Mouse (Mus musculus) lung, postnatal 0 days (tissue): Measurements from ENCODE around the gene Borcs8. TPM values are rescaled to one million over a fixed set of nuclear protein-coding genes. Genes with fewer than 3 reads are reported as not detected.

Source experiments
- ATAC-seq: fragments of 200-750 bp; cut with Nextera tagmentation; 2 replicates; pipeline ENCODE4 v1.8.0; 2017; ENCODE audit warnings: moderate library complexity
- DNase-seq: peaks from one replicate; pipeline ENCODE4 v3.0.0-alpha.2; 2016; ENCODE audit warnings: low spot score
- H3K27ac ChIP-seq: fragments of 300-500 bp; sonication (generic); 2 replicates; pipeline ENCODE4 v1.5.1; 2014; ENCODE audit warnings: antibody characterized with exemption, mild to moderate bottlenecking, low read length, mixed read lengths
- H3K27me3 ChIP-seq: fragments of 300-500 bp; sonication (generic); replicated peaks from 2 replicates; pipeline ENCODE4 v1.6.1; 2014; ENCODE audit warnings: low read length, mixed read lengths; ENCODE audit not compliant: insufficient read depth
- H3K36me3 ChIP-seq: fragments of 300-500 bp; sonication (generic); 2 replicates; pipeline ENCODE4 v1.6.1; 2014; ENCODE audit warnings: low read length, mixed read lengths; ENCODE audit not compliant: insufficient read depth
- H3K4me1 ChIP-seq: fragments of 300-500 bp; sonication (generic); 2 replicates; pipeline ENCODE4 v1.6.1; 2014; ENCODE audit warnings: antibody characterized with exemption, low read depth, low read length, mixed read lengths; ENCODE audit not compliant: insufficient read depth
- H3K4me2 ChIP-seq: fragments of 300-500 bp; sonication (generic); replicated peaks from 2 replicates; pipeline ENCODE4 v1.6.1; 2014; ENCODE audit warnings: low read depth, mild to moderate bottlenecking, low read length, moderate library complexity, mixed read lengths
- H3K4me3 ChIP-seq: fragments of 300-500 bp; sonication (generic); 2 replicates; pipeline ENCODE4 v1.5.1; 2014; ENCODE audit warnings: low read depth, low read length
- H3K9ac ChIP-seq: fragments of 300-500 bp; sonication (generic); replicated peaks from 2 replicates; pipeline ENCODE4 v1.6.1; 2014; ENCODE audit warnings: low read depth, mild to moderate bottlenecking
- H3K9me3 ChIP-seq: fragments of 300-500 bp; sonication (generic); 2 replicates; pipeline ENCODE4 v1.6.1; 2016; ENCODE audit warnings: low read length, mixed read lengths
- CTCF ChIP-seq: IDR thresholded peaks from 2 replicates; pipeline ENCODE4 v1.5.1; 2016; ENCODE audit warnings: antibody characterized with exemption, mild to moderate bottlenecking
- EP300 ChIP-seq: IDR thresholded peaks from 2 replicates; pipeline ENCODE4 v1.6.1; 2016; ENCODE audit warnings: antibody characterized with exemption, mild to moderate bottlenecking, control low read depth
- WGBS: fragments of 180-500 bp; shearing (Covaris S2); extraction: QIAGEN DNeasy Blood & Tissue Kit; methylation state at CpG from one replicate; pipeline ENCODE4 v1.1.7; 2014; 5-methylcytosine and 5-hydroxymethylcytosine counted together
- polyA plus RNA-seq: library from polyadenylated mRNA; unstranded; fragments of >200 nt; fragmentation: Nextera tagmentation; extraction: Ambion mirVana; gene quantifications from 2 replicates; pipeline ENCODE4 v1.2.1, GENCODE M21; 2015

The Borcs8 gene
- polyA plus RNA-seq, 1 experiment from 2014 or later = 34.2 TPM

DNA sequence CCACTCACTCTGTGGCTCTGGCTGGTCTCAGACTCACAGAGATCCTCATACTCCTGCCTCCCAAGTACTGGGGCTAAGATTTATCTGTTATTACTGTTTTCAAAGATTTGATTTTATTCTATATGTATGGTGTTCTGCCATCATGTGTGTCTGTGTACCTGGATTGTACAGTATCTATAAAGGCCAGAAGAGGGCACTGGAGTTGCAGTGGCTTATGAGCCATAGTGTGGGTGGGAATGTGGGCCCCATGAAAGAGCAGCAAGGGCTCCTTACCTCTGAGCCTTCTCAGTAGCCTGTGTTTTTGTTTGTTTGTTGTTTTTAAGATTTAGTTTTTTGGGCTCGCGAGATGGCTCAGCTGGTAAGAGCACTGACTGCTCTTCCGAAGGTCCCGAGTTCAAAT lies 39.8 kb downstream of the Borcs8 start:
- Histone ChIP-seq H3K9me3 (no peaks in the 10 kb centered on the region), H3K4me2 (no peak overlapping the region), H3K9ac (no peak overlapping the region), H3K4me3 (no peak overlapping the region), H3K27me3 (no peaks in the 10 kb centered on the region), H3K27ac (no peak overlapping the region), H3K36me3 (no peaks in the 10 kb centered on the region; the same call in 1 of the 2 replicates), H3K4me1 (no peaks in the 10 kb centered on the region)
- WGBS = 96% methylated on average over 4 of the region's 4 CpGs
- peak; percentile 69 for TF ChIP-seq CTCF
- no peak for TF ChIP-seq EP300
- peak; percentile 40 for DNase-seq
- ATAC-seq = peak; percentile 42; the same call in 1 of the 2 replicates

DNA sequence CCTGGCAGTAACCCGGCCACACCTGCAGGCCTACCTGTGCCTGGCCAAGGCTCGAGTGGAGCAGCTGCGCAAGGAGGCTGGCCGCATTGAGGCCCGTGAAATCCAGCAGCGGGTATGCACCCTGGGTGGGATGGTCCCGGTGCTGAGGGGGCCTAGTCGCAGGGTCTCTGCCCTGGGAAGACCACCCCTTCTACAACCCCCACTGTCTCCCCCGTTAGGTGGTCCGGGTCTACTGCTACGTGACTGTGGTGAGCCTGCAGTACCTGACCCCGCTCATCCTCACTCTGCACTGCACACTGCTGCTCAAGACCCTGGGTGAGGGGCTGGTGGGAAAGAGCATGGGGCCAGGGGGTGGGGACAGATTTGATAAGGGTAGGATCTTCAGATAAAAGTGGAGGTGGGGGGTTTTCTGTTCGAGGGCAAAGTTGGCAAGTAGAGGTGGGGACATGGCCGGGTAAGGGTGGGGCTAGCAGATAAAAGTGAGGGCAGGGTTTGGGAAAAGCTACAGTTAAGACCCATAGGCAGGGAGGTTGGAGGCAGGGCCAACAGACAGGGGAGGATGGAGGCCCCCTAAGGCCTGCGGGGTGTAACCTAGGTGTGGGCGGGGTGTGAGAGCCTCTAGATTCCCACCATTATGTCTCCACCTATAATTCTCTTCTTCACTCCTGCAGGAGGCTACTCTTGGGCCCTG lies 42.1 kb downstream of the Borcs8 start:
- H3K4me1 ChIP-seq = no peaks in the 10 kb centered on the region
- no peak overlapping the region for H3K4me3 ChIP-seq
- no peaks in the 10 kb centered on the region for H3K27me3 ChIP-seq
- H3K9ac ChIP-seq = no peak overlapping the region
- no peaks in the 10 kb centered on the region; the same call in 1 of the 2 replicates for H3K36me3 ChIP-seq
- H3K4me2 ChIP-seq = no peak overlapping the region
- no peak for ATAC-seq
- no peak overlapping the region for H3K27ac ChIP-seq
- no peak for DNase-seq
- TF ChIP-seq CTCF = no peak
- TF ChIP-seq EP300 = no peak
- 80% methylated on average over 16 of the region's 16 CpGs for WGBS
- H3K9me3 ChIP-seq = no peaks in the 10 kb centered on the region

DNA sequence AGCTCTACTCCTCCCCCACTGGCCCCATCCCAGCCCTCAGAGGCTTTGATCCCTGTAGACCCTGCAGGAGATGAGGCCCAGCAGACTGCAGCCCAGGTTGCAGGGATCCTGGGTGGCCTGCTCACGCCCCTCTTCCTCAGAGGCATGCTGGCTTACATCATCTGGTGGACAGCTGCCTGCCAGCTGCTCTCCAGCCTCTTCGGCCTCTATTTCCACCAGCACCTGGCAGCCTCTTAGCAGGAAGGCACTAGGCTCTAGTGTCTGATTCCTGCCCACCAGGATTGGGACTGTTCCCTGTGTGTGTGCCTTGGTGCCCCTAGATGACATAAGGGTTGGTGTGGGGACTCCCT lies 42.6 kb downstream of the Borcs8 start:
- Histone ChIP-seq H3K4me1 (no peaks in the 10 kb centered on the region), H3K36me3 (no peaks in the 10 kb centered on the region; the same call in 1 of the 2 replicates), H3K9ac (no peak overlapping the region), H3K9me3 (no peaks in the 10 kb centered on the region), H3K4me3 (no peak overlapping the region), H3K27me3 (no peaks in the 10 kb centered on the region), H3K27ac (no peak overlapping the region), H3K4me2 (no peak overlapping the region)
- ATAC-seq (no peak), DNase-seq (no peak)
- no peak for TF ChIP-seq EP300
- no peak for TF ChIP-seq CTCF
- WGBS = 66% methylated on average over 2 of the region's 2 CpGs

DNA sequence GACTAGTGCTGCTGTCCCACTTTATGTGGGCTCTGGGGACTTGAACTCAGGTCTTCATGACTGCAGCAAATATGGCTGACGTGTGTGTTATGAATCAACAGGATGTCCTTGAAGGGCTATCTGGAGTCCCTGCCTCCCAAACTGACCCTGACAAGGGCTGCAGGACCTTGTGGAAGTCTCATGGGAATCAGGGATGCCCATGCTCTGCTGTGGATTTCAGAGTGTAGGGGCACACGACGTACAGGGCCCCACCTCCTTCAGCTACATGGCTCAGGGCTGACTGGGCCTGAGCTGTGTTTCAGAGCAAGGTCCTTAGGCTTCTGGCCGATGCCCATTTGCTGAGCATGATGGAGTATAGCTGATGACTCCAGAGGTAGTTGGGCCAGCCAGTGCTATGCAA lies 43.9 kb downstream of the Borcs8 start:
- ATAC-seq (no peak), DNase-seq (no peak)
- Histone ChIP-seq H3K9ac (no peak overlapping the region), H3K4me1 (no peaks in the 10 kb centered on the region), H3K9me3 (no peaks in the 10 kb centered on the region), H3K27ac (no peak overlapping the region), H3K4me2 (no peak overlapping the region), H3K4me3 (no peak overlapping the region), H3K36me3 (no peaks in the 10 kb centered on the region; the same call in 1 of the 2 replicates), H3K27me3 (no peaks in the 10 kb centered on the region)
- TF ChIP-seq CTCF = no peak
- TF ChIP-seq EP300 = no peak
- 75% methylated on average over 4 of the region's 4 CpGs for WGBS

DNA sequence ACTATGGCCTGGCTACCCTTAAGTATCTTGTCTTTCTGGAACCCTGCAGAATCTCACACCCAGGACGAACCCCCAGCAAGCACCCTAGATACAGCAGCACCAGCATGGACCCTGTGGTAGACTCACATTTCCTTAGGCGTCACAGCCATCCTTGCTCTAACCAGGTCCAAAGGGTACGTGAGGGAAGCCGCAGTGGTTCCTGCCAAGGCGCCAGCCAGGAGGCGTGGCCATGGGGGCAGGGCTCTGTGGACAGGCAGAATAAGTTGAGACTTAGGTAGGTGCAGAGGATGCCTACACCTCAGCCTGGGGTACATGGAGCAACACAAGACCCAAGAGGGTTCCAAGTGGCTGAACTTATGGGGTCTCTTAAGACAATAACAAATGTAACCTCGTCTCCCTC lies 49.4 kb downstream of the Borcs8 start:
- WGBS = 63% methylated on average over 7 of the region's 7 CpGs
- ATAC-seq = no peak
- H3K4me2 ChIP-seq = no peak overlapping the region

DNA sequence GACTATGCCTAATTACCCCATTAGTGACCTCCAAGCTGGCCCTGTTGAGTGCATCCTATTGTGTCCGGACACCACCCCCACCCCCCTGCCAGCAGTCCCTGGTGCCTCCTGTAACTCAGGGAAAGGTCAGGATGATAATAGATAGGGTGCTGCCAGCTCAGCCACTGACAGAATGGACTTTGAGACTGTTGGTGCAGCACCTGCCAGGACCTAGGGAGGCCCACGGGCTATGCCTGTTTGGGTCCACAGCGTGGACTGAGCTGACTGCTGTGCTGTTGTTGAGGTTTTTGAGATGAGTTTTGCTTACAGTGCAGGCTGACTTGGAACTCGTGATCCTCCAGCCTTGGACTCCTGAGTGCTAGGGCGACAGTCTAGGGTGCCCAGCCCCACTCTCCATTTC lies 53.9 kb downstream of the Borcs8 start:
- Histone ChIP-seq H3K36me3 (no peaks in the 10 kb centered on the region), H3K9ac (no peak overlapping the region), H3K27me3 (no peaks in the 10 kb centered on the region), H3K4me2 (no peak overlapping the region), H3K4me3 (no peak overlapping the region), H3K9me3 (no peaks in the 10 kb centered on the region), H3K4me1 (no peaks in the 10 kb centered on the region), H3K27ac (no peak overlapping the region)
- ATAC-seq (no peak), DNase-seq (no peak)
- TF ChIP-seq CTCF (no peak), EP300 (no peak)
- WGBS = 70% methylated on average over 5 of the region's 5 CpGs

More for the DNA sequence above, 49.4 kb downstream of the Borcs8 start:
- no peaks in the 10 kb centered on the region for H3K27me3 ChIP-seq
- H3K36me3 ChIP-seq = no peaks in the 10 kb centered on the region
- H3K4me3 ChIP-seq = no peak overlapping the region
- TF ChIP-seq CTCF (no peak), EP300 (no peak)
- no peak overlapping the region for H3K9ac ChIP-seq
- DNase-seq = no peak
- no peaks in the 10 kb centered on the region for H3K9me3 ChIP-seq
- H3K4me1 ChIP-seq = no peaks in the 10 kb centered on the region
- no peak overlapping the region for H3K27ac ChIP-seq

DNA sequence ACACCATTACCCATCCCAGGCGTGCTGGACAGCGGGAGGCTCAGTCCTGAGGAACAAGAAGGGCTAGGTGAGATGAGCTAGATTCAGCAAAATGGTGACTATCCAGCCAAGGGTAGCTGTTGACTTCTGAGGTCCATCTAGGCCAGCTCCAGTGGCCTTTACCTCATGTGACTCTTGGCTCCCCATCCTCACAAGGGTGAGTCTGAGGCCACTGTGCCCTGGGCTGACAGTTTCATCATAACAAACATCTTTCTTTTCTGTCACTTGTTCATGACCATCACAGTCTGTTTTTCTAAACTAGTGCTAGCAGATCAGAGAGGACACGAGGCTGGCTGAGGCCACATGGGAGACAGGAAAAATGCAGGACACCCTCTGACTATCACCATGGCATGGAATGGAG lies 54.9 kb downstream of the Borcs8 start:
- no peaks in the 10 kb centered on the region for H3K36me3 ChIP-seq
- no peak for DNase-seq
- H3K9me3 ChIP-seq = no peaks in the 10 kb centered on the region
- no peaks in the 10 kb centered on the region for H3K27me3 ChIP-seq
- WGBS = 53% methylated on average over 3 of the region's 3 CpGs
- no peak overlapping the region for H3K27ac ChIP-seq
- TF ChIP-seq EP300 (no peak), CTCF (no peak)
- no peak overlapping the region for H3K4me2 ChIP-seq
- no peak for ATAC-seq
- H3K4me1 ChIP-seq = no peaks in the 10 kb centered on the region
- H3K9ac ChIP-seq = no peak overlapping the region
- no peak overlapping the region for H3K4me3 ChIP-seq
